ENCODE assay signal across 11 mouse cellular contexts in the genomic region with DNA sequence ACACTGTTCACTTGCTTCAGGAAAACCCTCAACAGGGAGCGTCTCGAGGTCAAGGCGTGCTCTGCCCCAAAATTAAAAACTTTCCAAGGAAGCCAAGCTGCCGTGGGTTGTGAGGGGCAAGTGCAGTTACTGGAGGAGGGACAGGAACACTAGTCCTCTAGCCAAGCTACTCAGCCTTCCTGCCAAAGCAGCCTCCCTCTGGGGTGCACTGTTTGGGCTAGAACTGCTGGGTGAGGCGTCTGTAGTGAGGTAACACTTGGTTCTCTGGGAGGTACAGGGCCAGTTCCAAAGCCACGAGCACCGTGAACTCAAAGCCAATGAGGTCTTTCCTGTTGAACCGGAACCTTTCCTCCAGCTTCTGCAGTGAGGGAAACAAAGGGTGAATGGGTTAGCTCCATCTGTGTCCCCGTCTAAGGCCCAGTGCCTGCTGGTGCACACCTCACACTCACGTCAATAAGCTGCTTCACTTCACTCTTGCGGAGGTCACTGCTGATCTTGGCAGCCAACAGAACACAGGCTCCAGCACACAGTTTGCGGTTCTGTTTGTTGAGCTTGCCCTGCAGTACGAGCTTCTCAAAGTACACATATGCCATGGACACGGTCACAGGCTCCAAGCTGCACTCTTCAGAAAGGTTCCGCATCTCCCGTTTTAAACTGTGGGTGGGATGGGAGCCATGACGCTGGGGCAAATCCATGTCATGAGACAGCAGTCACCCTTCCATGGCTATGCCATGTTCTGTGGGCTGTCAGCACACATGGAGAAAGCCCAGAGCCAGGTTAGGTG. TPM values are rescaled to one million over a fixed set of nuclear protein-coding genes. Genes with fewer than 3 reads are reported as not detected.
"Had no signal": no experiment of that assay in that cellular context is flagged by ENCODE, and none has a peak within 500 bp of the region (broad histone marks: within the 10 kb centered on the region; RNA-seq: fewer than 3 reads in every experiment).

No protein-coding gene starts in this region.

RNA-seq across cellular contexts. Expression of gene Rbbp8nl, which starts 29.7 kb away (rescaled TPM):
- total RNA-seq: layer of hippocampus, postnatal 14 days; left cerebral cortex, adult 8-10 months; left cerebral cortex, postnatal 14 days; left cerebral cortex, postnatal 4 days; midbrain, postnatal 0 days had no signal
- polyA plus RNA-seq: liver, embryonic 15.5 days; midbrain, embryonic 14.5 days; midbrain, postnatal 0 days; neural tube, embryonic 11.5 days; neural tube, embryonic 14.5 days; spleen, adult 2 months; testis, adult 2 months had no signal
